Mouse (Mus musculus) ES-E14 (cell line): ENCODE measurements around the gene Man2b2.

Source experiments
- CHD2 ChIP-seq: IDR thresholded peaks from 2 replicates; pipeline ENCODE4 v1.6.1; 2014; ENCODE audit warnings: mild to moderate bottlenecking, low read depth, low read length, inconsistent platforms
- ZC3H11A ChIP-seq: IDR thresholded peaks from 2 replicates; pipeline ENCODE4 v1.6.1; 2012; ENCODE audit warnings: low read depth, mild to moderate bottlenecking, inconsistent platforms, low read length, borderline replicate concordance
- ZNF384 ChIP-seq: IDR thresholded peaks from 2 replicates; pipeline ENCODE4 v1.6.1; 2012; ENCODE audit warnings: low read depth, low read length, inconsistent platforms

GRCm38 (mm10) chr5:36759848-36760247 is 70.6 kb downstream of the Man2b2 start:
- TF ChIP-seq CHD2, result no peak
- TF ChIP-seq ZC3H11A, result no peak
- no peak for TF ChIP-seq ZNF384
